Mouse (Mus musculus) subcutaneous adipose tissue, adult 2 months (tissue): ENCODE data around the gene P2ry2. TPM values are rescaled to one million over a fixed set of nuclear protein-coding genes. Genes with fewer than 3 reads are reported as not detected.

Experiments used
- polyA plus RNA-seq: library from polyadenylated mRNA; depleted of rRNA; stranded (reverse); fragments of >200 nt; gene quantifications from 2 replicates; pipeline ENCODE4 v1.2.3, GENCODE M21; 2012; ENCODE audit warnings: low replicate concordance; rRNA removed

The P2ry2 gene
- polyA plus RNA-seq = 3.6 and 12.0 TPM in 2 replicates

DNA sequence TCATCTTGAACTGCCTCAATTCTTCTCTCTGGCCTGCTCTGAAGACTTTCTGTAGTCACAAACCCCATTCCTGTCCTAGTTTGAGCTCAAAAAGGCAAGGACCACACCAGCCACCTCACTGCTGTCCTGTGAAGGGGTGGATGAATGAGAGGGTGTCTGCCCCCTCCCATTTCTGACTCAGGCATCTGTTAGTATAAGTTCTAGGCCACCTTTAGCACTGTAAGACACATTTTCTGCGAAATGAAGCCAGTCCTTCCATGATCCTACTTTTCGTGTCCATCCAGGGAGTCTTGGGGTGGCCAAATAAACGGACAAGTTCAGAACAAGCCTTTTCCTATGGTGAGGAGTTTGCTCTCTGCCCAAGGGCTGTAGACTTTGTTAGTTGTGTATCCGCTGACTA lies at the start of gene P2ry2:
Gene P2ry2, minus strand, starts transcription at position 326 of the 400 bp plus-strand sequence.

DNA sequence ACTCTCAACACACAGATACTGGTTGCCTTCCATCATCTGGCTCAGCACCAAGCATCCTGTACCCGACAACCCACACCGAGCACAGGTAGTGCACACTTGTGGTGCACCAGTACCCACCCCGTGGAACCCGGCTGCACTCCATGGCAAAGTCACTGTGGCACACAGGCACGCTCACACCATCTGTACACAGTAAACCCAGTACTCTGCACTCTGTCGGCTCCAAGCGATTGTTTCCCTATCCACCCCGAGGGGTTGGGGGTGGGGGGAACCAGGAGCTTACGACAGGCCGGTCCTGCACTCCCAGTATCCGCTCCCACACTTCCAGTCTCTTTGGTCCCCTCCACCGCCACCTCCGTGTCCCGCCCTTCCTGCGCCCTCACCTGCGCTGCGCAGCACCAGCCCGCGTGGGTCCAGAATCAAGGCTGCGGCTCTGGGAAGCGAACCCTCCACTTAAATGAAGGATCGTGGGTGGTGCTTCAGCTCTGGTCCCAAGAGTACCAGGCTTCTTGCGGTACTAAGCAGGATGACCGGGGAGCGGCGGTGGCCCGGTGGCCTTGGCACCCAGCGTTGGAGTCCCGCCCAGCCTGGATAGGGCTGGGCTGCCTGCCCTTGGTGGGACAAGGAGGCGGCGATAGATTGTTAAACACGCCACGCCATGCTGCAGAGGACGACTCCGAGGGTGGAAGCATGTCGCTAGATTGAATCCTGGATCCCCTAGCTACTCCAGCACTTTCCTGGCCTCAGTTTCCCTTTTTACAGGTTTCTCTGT lies 38.3 kb downstream of the P2ry2 start, which contains the start of gene P2ry6:
Gene P2ry6, minus strand, starts transcription at position 515 of the 769 bp plus-strand sequence.

Other genes with a start within 250 kb of the P2ry2 start
- gene Relt, start 149.4 kb downstream of the P2ry2 start, polyA plus RNA-seq = 4.8 and 14.1 TPM in 2 replicates
- 16.7 and 63.3 TPM in 2 replicates for gene Arhgef17, start 80.8 kb downstream of the P2ry2 start, polyA plus RNA-seq
- gene P2ry6, start 38.2 kb downstream of the P2ry2 start, polyA plus RNA-seq = 26.8 and 36.1 TPM in 2 replicates
- 6.7 and 8.7 TPM in 2 replicates for gene Fchsd2, start 80.0 kb upstream of the P2ry2 start, polyA plus RNA-seq